ENCODE assay signal across 8 mouse cellular contexts in the genomic region with DNA sequence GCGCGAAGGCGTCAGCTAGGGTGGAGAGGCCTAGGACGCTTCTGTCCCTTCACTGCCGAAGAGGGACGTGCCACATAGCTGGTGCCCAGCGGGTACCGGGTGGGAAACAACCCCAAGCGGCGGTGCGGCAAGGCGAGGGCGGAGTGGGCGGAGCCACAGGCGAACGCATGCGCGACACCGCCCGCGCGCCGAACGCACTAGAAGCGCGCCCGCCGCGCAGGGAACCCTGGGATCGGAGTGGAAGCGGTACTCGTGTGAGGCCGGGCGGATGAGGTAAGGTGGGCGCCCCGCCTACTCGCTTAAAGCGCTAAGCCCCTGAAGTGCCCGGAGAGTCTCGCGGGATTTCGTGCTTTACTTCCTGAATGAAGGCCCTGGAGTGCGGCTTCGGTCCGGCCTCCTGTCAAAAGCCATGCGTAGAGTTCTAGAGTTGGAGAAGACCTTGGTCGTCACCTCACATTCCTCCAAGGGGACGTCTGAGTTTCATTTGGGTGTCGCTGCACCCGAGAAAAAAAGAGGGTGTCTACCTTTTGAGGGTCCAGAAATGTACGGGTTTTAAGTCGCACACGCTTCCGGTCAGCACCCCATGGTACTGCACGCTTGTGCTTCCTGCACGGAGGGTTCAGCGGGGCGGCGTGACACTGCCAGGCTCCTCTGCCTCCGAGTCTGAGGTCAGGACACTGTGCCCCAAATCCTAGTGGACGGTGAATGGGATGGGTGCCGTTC. TPM values are rescaled to one million over a fixed set of nuclear protein-coding genes. Genes with fewer than 3 reads are reported as not detected.
A peak's percentile ranks its signal among the peaks of the same experiment; 100 is the strongest.
DNase-seq lines count a peak whose midpoint lies in the region; ATAC-seq lines count a peak whose summit lies in the region.

Gene Nupl1 (minus strand): TSS at position 151 of the 723 bp plus-strand sequence.
Gene Gm49336 (minus strand): TSS at position 227 of the 723 bp plus-strand sequence.

- no peaks in the 10 kb centered on the region for H3K36me3 ChIP-seq in hindbrain, embryonic 11.5 days (ENCODE audit: control insufficient read depth, insufficient read depth, low read length)

- no peaks in the 10 kb centered on the region for H3K9me3 ChIP-seq in hindbrain, embryonic 11.5 days (ENCODE audit: control insufficient read depth, low read length)

- H3K27me3 ChIP-seq in hindbrain, embryonic 11.5 days (ENCODE audit: control insufficient read depth, insufficient read depth, low read length): no peaks in the 10 kb centered on the region

- H3K27ac ChIP-seq in hindbrain, embryonic 11.5 days (ENCODE audit: low read depth, low read length): peak within 1 kb of the TSS; percentile 85

- H3K9ac ChIP-seq in hindbrain, embryonic 11.5 days (ENCODE audit: low read depth, low read length): peak within 1 kb of the TSS; percentile 87

- H3K4me2 ChIP-seq in hindbrain, embryonic 11.5 days (replicated peaks; ENCODE audit: low read depth, low read length): peak within 1 kb of the TSS; percentile 87

- H3K4me3 ChIP-seq in hindbrain, embryonic 11.5 days (ENCODE audit: low read depth, low read length): peak within 1 kb of the TSS; percentile 83

- under 1% methylated on average over 62 of the region's 62 CpGs for WGBS in hindbrain, embryonic 11.5 days

- peak; percentile 99 for DNase-seq in Muller cell, postnatal 12 days (ENCODE audit: inconsistent ontology term)
- DNase-seq in cerebellum, adult 9-11 months: peak; percentile 99
- DNase-seq in frontal cortex, adult 2 months (ENCODE audit: extremely low spot score in 1 of 2, low spot score in 1 of 2): peak; percentile 98 to 99
- peak; percentile 99 for DNase-seq in hindbrain, embryonic 11.5 days (ENCODE audit: low spot score)
- peak; percentile 95 to 98 for DNase-seq in layer of hippocampus, postnatal 10 days (ENCODE audit: low spot score in 2 of 2)
- peak; percentile 99 for DNase-seq in lung, postnatal 10 days
- peak; percentile 97 for DNase-seq in ovary, postnatal 36 days (ENCODE audit: low spot score)
- DNase-seq in thymus, postnatal 25 days: peak; percentile 97

- peak; percentile 100 for ATAC-seq in hindbrain, embryonic 11.5 days (ENCODE audit: low FRiP score)

- H3K4me1 ChIP-seq in hindbrain, embryonic 11.5 days (replicated peaks; ENCODE audit: control insufficient read depth, insufficient read depth, low read length): 0 out of 2 replicates have a peak, but pooled peaks cover 4% of the 10 kb centered on the region

RNA-seq across cellular contexts. Expression of gene Nupl1, which starts in this region (rescaled TPM):
- 0.02 and 0.08 TPM in 2 replicates for polyA plus RNA-seq in frontal cortex, adult 2 months (2012; rRNA removed)
- polyA plus RNA-seq in hindbrain, embryonic 11.5 days (2014; fragmentation: Nextera tagmentation; extraction: Ambion mirVana): not detected in 2 replicates
- total RNA-seq in layer of hippocampus, postnatal 10 days (2021): under 1 TPM; 0.16 TPM

RNA-seq across cellular contexts. Expression of gene Gm49336, which starts in this region (rescaled TPM):
- 37.1 and 41.0 TPM in 2 replicates for polyA plus RNA-seq in frontal cortex, adult 2 months (2012; rRNA removed)
- polyA plus RNA-seq in hindbrain, embryonic 11.5 days (2014; fragmentation: Nextera tagmentation; extraction: Ambion mirVana): 68.8 and 77.9 TPM in 2 replicates
- total RNA-seq in layer of hippocampus, postnatal 10 days (2021): 100 to 1,000 TPM in 1 of 2 experiments, 10 to 100 TPM in 1; 98.5 to 110 TPM

Comparison
In these comparisons a context has a peak if more than half of its experiments do, and no peak if none do; other contexts are left out.
1. Peak in every context shown above with its lines: DNase-seq, ATAC-seq, H3K4me3 ChIP-seq and H3K27ac ChIP-seq.